Mouse (Mus musculus) limb, embryonic 13.5 days (tissue): ENCODE measurements around the gene Sox5. TPM values are rescaled to one million over a fixed set of nuclear protein-coding genes. Genes with fewer than 3 reads are reported as not detected.

Source experiments
- ATAC-seq: fragments of 200-750 bp; cut with Nextera tagmentation; 2 replicates; pipeline ENCODE4 v1.8.0; 2017; ENCODE audit warnings: low read depth, moderate number of reproducible peaks, moderate TSS enrichment; ENCODE audit not compliant: low FRiP score
- H3K27ac ChIP-seq: fragments of 300-500 bp; sonication (generic); 2 replicates; pipeline ENCODE4 v1.5.1; 2015; ENCODE audit warnings: inconsistent platforms, mild to moderate bottlenecking, moderate library complexity
- H3K27me3 ChIP-seq: fragments of 300-500 bp; sonication (generic); 2 replicates; pipeline ENCODE4 v1.6.1; 2015; ENCODE audit warnings: mild to moderate bottlenecking, inconsistent platforms
- H3K36me3 ChIP-seq: fragments of 300-500 bp; sonication (generic); 2 replicates; pipeline ENCODE4 v1.6.1; 2015; ENCODE audit warnings: inconsistent platforms, mild to moderate bottlenecking, moderate library complexity
- H3K4me1 ChIP-seq: fragments of 300-500 bp; sonication (generic); 2 replicates; pipeline ENCODE4 v1.6.1; 2015; ENCODE audit warnings: inconsistent platforms
- H3K4me2 ChIP-seq: fragments of 300-500 bp; sonication (generic); replicated peaks from 2 replicates; pipeline ENCODE4 v1.6.1; 2015; ENCODE audit warnings: inconsistent platforms, mild to moderate bottlenecking, moderate library complexity
- H3K4me3 ChIP-seq: fragments of 300-500 bp; sonication (generic); 2 replicates; pipeline ENCODE4 v1.5.1; 2015; ENCODE audit warnings: moderate library complexity, mild to moderate bottlenecking, inconsistent platforms
- H3K9ac ChIP-seq: fragments of 300-500 bp; sonication (generic); 2 replicates; pipeline ENCODE4 v1.6.1; 2015; ENCODE audit warnings: mild to moderate bottlenecking, inconsistent platforms
- H3K9me3 ChIP-seq: fragments of 300-500 bp; sonication (generic); 2 replicates; pipeline ENCODE4 v1.6.1; 2016; ENCODE audit warnings: inconsistent platforms
- WGBS: fragments of 180-500 bp; shearing (Covaris S2); methylation state at CpG from one replicate; pipeline ENCODE4 v1.1.7; 2015; 5-methylcytosine and 5-hydroxymethylcytosine counted together
- polyA plus RNA-seq: library from polyadenylated mRNA; unstranded; fragments of >200 nt; fragmentation: Nextera tagmentation; extraction: Ambion mirVana; gene quantifications from 2 replicates; pipeline ENCODE4 v1.2.1, GENCODE M21; 2015

Gene Sox5
- polyA plus RNA-seq, 1 experiment from 2014 or later = 89.0 TPM

DNA sequence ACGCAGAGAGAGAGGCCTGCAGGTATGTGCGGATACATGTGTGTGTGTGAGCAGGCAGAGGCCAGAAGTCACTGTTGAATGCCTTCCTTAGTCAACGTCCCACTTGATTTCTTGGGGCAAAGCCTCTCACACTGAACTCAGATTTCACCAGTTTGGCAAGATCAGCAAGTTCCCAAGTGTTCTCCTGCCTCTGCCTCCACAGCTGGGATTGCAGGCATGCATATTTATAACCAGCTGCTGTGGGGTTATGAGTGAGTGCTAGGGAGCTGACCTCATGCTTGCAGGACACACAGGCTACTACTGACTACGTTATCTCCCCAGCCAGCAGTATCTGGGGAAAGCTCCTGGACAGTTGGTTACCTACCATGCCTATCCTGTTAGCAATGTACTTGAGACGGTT is 139.9 kb downstream of the Sox5 start:
- Histone ChIP-seq H3K9ac (no peak overlapping the region), H3K9me3 (no peaks in the 10 kb centered on the region), H3K4me3 (no peak overlapping the region), H3K4me2 (no peak overlapping the region), H3K36me3 (no peaks in the 10 kb centered on the region), H3K27me3 (no peaks in the 10 kb centered on the region), H3K4me1 (peaks cover 14% of the 10 kb centered on the region), H3K27ac (no peak overlapping the region)
- WGBS = 62% methylated on average over 5 of the region's 5 CpGs
- peak; percentile 11; the same call in 1 of the 2 replicates for ATAC-seq

DNA sequence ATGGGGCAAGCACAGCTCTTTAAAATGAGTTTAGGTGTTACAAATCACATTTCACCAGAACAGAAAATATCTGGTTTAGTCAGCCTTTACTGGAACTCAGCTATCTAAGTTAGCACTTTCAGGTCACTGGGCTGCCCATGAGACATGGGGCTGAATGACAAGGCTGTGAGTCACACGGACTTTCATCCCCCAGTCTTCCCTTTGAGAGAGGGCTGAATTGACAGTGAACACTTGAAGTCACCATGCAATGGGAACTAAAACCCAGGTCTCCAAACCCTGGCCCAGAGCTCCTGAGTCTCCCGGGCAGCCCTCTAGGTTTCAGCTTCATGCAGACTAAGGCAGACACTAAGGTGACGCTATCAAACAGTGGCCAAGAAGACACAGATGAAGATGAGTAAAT is 141.2 kb downstream of the Sox5 start:
- H3K27me3 ChIP-seq = no peaks in the 10 kb centered on the region
- H3K4me1 ChIP-seq = peaks cover 14% of the 10 kb centered on the region
- no peaks in the 10 kb centered on the region for H3K9me3 ChIP-seq
- 82% methylated on average over 3 of the region's 3 CpGs for WGBS
- ATAC-seq = no peak
- H3K4me3 ChIP-seq = no peak overlapping the region
- H3K36me3 ChIP-seq = no peaks in the 10 kb centered on the region
- H3K9ac ChIP-seq = no peak overlapping the region
- no peak overlapping the region for H3K4me2 ChIP-seq
- H3K27ac ChIP-seq = no peak overlapping the region

DNA sequence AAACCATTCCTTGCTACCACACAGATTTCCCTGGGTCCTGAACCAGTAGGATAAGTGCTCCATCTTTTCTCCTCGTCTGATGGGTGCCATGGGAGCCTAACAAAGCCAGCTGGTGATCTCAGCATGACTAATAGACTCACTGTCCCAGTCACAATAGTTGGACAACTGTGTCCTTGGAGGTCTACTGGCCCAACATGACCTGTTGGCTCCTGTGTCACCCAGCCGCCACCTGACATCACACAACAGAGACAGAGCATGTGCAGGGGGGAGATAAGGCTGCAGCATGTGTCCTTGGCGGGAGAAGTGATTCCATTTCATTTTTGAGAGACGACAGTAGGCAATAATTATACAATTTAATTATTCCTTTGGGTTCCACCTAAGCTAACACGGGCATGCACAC is 143.2 kb downstream of the Sox5 start:
- H3K9me3 ChIP-seq = no peaks in the 10 kb centered on the region
- no peak overlapping the region for H3K4me3 ChIP-seq
- ATAC-seq = no peak
- no peaks in the 10 kb centered on the region for H3K36me3 ChIP-seq
- no peak overlapping the region for H3K27ac ChIP-seq
- WGBS = 82% methylated on average over 5 of the region's 5 CpGs
- H3K27me3 ChIP-seq = no peaks in the 10 kb centered on the region
- no peak overlapping the region for H3K9ac ChIP-seq
- H3K4me1 ChIP-seq = peaks cover 14% of the 10 kb centered on the region
- no peak overlapping the region for H3K4me2 ChIP-seq

DNA sequence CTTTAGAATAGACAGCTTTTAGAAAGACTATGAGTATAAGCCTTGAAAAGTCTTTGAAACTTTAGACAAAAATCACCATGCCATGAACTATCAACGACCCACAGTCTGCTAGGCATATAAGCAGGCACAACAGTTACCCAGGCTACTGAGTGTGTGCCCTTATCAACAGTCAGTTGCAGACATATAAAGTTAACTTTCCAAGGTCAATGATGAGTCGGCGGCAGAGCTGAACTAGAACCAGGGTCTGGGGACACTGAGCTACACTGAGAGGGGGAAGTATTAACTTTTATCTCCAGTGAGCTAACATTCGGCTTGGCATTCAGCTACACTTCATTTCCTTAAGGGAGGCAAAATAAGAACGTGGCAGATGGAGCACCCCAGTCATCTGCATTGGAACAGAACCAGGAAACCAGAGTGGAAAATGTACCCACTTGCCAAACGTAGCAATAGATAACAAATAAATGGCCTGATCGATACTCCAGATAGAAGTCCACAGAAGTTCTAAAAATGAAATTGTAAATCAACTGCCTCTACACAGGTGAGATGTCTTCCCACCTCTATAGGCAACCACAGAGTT is 154.2 kb downstream of the Sox5 start:
- Histone ChIP-seq H3K9me3 (no peaks in the 10 kb centered on the region), H3K4me2 (no peak overlapping the region), H3K36me3 (no peaks in the 10 kb centered on the region), H3K27ac (no peak overlapping the region), H3K4me3 (no peak overlapping the region), H3K4me1 (no peaks in the 10 kb centered on the region), H3K9ac (no peak overlapping the region), H3K27me3 (no peaks in the 10 kb centered on the region)
- WGBS = 89% methylated on average over 7 of the region's 7 CpGs
- no peak for ATAC-seq

DNA sequence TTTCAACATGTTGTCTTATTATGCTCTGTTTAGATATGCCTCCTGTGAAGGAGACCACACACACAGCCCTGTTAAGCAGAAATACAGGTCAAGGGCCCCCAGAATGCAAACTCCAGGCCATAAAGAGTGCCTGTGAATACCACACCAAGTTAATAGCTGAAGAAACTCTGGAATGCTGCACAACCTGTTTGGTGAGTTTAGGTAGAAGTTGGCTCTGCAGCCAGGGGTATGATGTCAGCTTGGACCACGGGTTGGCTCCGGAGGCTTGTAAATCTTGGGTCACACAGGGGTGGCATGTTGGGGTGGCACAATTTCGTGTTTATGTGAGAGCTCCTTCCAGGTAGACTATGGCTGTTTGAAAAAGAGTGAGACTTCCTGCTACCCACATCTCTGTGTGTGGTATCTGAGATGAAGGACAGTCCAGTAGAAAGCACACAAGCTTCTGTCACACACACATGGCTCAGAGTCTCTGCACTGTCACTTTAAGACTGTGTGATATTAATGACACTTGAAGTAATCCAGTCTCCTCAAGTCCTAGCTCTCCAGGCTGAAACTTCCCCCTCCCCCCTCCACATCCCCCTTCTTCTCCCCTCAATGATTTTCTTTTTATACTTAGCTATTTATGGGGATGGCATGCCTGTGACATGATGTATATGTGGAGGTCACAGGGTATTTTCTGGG is 160.5 kb downstream of the Sox5 start:
- peaks cover 10% of the 10 kb centered on the region for H3K4me1 ChIP-seq
- no peak overlapping the region for H3K4me3 ChIP-seq
- no peak overlapping the region for H3K4me2 ChIP-seq
- H3K9me3 ChIP-seq = no peaks in the 10 kb centered on the region
- ATAC-seq = peak; percentile 67
- no peaks in the 10 kb centered on the region for H3K36me3 ChIP-seq
- WGBS = 21% methylated on average over 3 of the region's 3 CpGs
- H3K27me3 ChIP-seq = no peaks in the 10 kb centered on the region
- H3K9ac ChIP-seq = no peak overlapping the region
- no peak overlapping the region for H3K27ac ChIP-seq

DNA sequence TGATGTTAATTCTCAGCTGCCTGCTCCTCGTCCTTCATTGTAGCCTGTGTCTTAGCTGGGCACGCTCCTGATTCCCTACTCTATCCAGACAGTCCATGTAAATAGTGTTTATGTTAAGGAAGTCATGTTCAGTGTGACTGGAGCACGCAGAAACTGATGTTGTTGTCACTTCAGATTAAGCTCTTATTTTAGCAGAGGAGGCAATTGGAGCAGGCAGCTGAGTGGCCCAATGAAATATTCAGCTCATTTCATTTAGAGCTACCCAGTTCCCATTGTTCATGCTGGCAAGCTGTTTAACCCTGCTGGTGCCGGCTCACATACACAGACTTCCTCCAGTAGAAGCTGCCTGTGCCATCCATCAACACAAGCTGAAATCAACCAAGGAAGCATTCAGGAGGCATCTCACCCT is 170.4 kb downstream of the Sox5 start:
- 63% methylated on average over 4 of the region's 4 CpGs for WGBS
- no peaks in the 10 kb centered on the region for H3K4me1 ChIP-seq
- ATAC-seq = no peak

DNA sequence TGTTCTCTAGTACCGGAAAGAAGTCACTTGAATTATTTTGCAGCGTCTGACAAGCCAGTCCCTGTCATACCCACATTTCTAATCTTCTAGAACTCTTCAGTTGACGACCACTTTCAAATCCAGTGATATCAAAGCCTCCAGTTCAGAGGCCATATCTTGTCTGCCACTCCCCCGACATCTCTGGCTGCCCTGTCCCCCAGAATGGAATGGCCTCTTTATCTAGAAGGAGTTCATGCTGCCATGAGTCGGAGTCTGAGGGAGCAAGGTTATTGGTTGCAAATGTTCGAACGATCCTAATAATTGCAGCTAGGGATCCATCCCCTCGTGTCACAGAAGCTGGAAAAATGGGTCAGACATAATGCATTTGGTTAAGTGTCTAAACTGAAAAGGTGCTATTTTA is 170.9 kb downstream of the Sox5 start:
- 84% methylated on average over 8 of the region's 8 CpGs for WGBS
- ATAC-seq = no peak
- no peaks in the 10 kb centered on the region for H3K4me1 ChIP-seq
- H3K4me2 ChIP-seq = no peak overlapping the region
- H3K4me3 ChIP-seq = no peak overlapping the region
- H3K9ac ChIP-seq = no peak overlapping the region
- 0 out of 2 replicates have a peak, but pooled peaks cover 4% of the 10 kb centered on the region for H3K27me3 ChIP-seq
- H3K27ac ChIP-seq = no peak overlapping the region
- H3K9me3 ChIP-seq = no peaks in the 10 kb centered on the region
- H3K36me3 ChIP-seq = no peaks in the 10 kb centered on the region

More for the DNA sequence above, 170.4 kb downstream of the Sox5 start:
- no peak overlapping the region for H3K9ac ChIP-seq
- H3K36me3 ChIP-seq = no peaks in the 10 kb centered on the region
- no peak overlapping the region for H3K4me2 ChIP-seq
- H3K27ac ChIP-seq = no peak overlapping the region
- no peaks in the 10 kb centered on the region for H3K9me3 ChIP-seq
- H3K27me3 ChIP-seq = 0 out of 2 replicates have a peak, but pooled peaks cover 4% of the 10 kb centered on the region
- H3K4me3 ChIP-seq = no peak overlapping the region

DNA sequence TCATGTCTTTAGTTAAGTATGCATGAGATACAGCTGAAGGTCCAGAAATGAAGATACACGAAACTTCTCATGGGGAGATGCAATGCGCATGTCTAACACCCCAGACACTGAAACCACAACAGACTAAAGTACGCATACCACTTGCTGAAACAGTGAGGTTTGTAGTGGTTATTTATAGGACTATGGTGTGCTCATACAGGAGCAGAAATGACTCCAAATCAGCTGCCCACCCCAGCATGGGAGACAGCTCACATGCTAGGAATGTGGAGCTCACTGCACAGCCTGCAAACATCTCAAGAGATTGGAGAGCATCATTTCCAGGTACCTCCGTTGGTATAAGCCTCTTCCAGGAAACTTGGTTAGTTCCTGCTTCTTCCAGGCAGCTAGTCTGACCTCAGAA is 178.9 kb downstream of the Sox5 start:
- no peak overlapping the region for H3K4me3 ChIP-seq
- no peak overlapping the region for H3K27ac ChIP-seq
- no peaks in the 10 kb centered on the region for H3K9me3 ChIP-seq
- no peaks in the 10 kb centered on the region for H3K27me3 ChIP-seq
- ATAC-seq = no peak
- H3K9ac ChIP-seq = no peak overlapping the region
- WGBS = 91% methylated on average over 4 of the region's 4 CpGs
- no peaks in the 10 kb centered on the region for H3K4me1 ChIP-seq
- H3K36me3 ChIP-seq = no peaks in the 10 kb centered on the region; the same call in 1 of the 2 replicates
- no peak overlapping the region for H3K4me2 ChIP-seq

DNA sequence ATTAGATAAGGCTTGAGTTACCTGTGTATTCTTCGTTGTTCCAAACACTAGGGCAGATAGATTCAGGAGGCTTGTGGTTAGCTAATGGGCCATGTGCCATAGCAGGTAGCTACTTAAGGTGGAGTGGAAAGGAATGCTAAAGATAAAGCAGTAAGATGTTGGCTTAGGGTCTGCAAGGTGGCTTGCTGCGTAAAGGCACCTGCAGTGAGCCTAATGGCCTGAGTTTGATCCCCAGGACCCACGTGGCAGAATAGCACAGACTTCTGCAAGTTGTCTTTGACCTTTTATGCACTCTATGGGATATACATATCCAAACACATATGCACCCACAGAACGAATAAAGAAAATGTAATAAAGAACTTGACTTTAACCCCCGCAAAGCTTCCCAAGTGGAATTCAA is 181.4 kb downstream of the Sox5 start:
- no peaks in the 10 kb centered on the region; the same call in 1 of the 2 replicates for H3K36me3 ChIP-seq
- WGBS = 83% methylated on average over 5 of the region's 5 CpGs
- H3K27me3 ChIP-seq = no peaks in the 10 kb centered on the region
- H3K4me1 ChIP-seq = peaks cover 14% of the 10 kb centered on the region
- ATAC-seq = no peak
- no peaks in the 10 kb centered on the region for H3K9me3 ChIP-seq
- H3K9ac ChIP-seq = no peak overlapping the region
- H3K4me3 ChIP-seq = no peak overlapping the region
- no peak overlapping the region for H3K4me2 ChIP-seq
- no peak overlapping the region for H3K27ac ChIP-seq

DNA sequence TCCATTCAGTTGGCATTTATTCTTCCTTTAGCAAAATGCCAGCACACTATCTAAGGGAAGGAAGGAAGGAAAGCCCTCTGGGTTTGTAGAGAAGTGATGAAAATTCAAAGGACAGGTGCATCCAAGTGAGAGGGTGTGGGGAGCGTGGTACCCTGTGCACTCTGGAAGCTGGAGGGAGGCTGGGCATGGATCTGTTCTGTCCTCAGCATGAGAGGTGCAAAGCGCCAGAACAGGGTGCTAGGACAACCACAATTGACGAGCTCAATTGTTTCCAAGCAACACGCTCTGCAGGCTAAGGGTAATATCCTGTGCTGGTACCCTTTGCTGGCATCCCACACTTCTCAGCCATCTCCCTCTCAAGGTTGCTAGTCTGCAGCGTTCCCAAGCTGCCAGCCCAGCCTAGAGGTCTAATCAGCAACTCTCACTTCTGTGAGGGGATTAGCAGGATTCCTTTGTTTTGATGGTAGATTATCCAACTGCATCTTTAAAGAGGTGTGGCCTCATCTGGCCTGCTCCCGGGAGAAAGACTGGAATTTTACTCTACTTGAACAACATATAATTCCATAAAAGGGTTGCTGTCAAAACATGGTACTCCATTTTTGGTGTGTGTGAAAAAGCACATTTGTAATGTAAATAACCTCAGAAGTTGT is 183.3 kb downstream of the Sox5 start:
- Histone ChIP-seq H3K27me3 (no peaks in the 10 kb centered on the region), H3K36me3 (no peaks in the 10 kb centered on the region; the same call in 1 of the 2 replicates), H3K4me1 (peaks cover 14% of the 10 kb centered on the region), H3K9ac (no peak overlapping the region), H3K4me2 (no peak overlapping the region), H3K4me3 (no peak overlapping the region), H3K9me3 (no peaks in the 10 kb centered on the region), H3K27ac (no peak overlapping the region)
- ATAC-seq = no peak
- 46% methylated on average over 6 of the region's 6 CpGs for WGBS

DNA sequence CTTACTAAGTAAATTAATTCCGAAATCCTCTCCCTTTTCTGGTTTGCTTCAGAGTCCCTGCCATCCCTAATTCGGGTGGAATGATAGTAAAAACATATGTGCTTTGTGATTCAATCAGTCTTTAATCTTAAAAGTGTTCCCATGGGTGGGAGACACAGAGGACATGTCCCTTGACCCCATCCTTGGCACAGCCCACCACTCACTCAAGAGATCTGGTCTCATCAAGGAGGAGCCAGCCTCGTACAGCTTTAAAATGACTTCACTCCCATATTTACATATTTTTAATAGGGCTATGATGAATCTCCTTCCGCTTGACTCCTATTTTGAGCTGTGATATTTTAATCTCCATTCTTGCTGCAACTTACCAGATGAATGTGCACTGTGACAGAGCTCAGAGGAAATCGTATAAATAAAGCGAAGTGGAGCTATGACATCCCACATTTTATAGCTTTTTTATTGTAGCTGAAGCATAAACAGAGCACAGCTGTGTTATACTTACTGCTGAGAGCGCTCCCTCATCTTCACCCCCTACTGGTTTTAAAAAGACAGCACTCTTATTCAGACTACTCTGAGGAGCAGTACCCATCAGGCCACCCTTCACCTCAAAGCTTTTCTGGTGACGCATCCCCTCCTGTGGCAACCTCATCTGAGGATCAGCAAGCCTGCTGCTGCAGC is 185.1 kb downstream of the Sox5 start:
- H3K9ac ChIP-seq = no peak overlapping the region
- H3K4me1 ChIP-seq = peaks cover 14% of the 10 kb centered on the region
- 39% methylated on average over 8 of the region's 8 CpGs for WGBS
- H3K36me3 ChIP-seq = no peaks in the 10 kb centered on the region
- no peak overlapping the region for H3K27ac ChIP-seq
- H3K27me3 ChIP-seq = no peaks in the 10 kb centered on the region
- no peak overlapping the region for H3K4me3 ChIP-seq
- H3K9me3 ChIP-seq = no peaks in the 10 kb centered on the region
- H3K4me2 ChIP-seq = no peak overlapping the region
- peak; percentile 44; the same call in 1 of the 2 replicates for ATAC-seq

DNA sequence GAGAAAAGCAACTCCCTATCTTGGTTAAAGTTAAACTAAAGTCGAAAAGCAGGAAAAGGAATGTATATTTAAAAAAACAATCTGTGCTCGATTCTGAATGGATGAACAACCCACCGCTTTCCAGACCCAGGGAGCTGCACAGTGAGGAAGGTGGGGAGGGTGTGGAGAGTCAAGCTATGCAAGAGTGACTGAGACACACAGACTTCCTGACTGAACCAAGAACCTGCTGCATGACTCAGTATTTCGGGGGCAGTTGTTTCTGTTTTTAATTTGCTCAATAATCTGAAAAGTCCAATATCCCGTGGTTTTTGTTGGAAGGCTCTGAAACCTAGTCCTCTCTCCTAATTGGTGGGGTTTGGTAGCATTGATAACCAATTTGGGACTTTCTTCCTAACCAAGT is 196.9 kb downstream of the Sox5 start:
- no peak overlapping the region for H3K4me2 ChIP-seq
- WGBS = 45% methylated on average over 5 of the region's 5 CpGs
- H3K36me3 ChIP-seq = no peaks in the 10 kb centered on the region
- H3K4me3 ChIP-seq = no peak overlapping the region
- no peak overlapping the region for H3K27ac ChIP-seq
- H3K9me3 ChIP-seq = no peaks in the 10 kb centered on the region
- 0 out of 2 replicates have a peak, but pooled peaks cover under 1% of the 10 kb centered on the region for H3K4me1 ChIP-seq
- no peaks in the 10 kb centered on the region for H3K27me3 ChIP-seq
- ATAC-seq = no peak
- H3K9ac ChIP-seq = no peak overlapping the region
